Mouse (Mus musculus): Measurements from ENCODE around the gene Gas6. TPM values are rescaled to one million over a fixed set of nuclear protein-coding genes. Genes with fewer than 3 reads are reported as not detected.

Gene Gas6
- total RNA-seq, 2 experiments from 2014 or later: 55.1 to 58.8 TPM

DNA sequence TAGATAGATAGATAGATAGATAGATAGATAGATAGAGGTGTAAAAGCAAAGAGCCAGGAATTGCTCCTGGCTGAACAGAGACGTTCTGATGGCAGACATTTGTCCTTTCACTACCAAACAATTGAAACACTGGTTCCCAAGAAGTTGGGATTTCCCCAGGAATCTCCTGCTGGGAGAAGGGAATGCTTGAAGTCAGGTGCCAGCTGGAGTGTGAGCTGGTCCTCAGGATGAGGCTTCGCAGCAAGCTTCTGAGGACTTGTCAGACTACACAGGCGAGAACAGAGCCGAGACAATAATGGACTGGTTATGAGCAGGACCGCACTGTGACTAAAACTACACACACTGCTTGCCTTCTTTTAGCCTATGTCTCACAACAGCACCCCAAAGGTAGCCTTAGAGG is 17.7 kb upstream of the Gas6 start:
- no peak for DNase-seq

DNA sequence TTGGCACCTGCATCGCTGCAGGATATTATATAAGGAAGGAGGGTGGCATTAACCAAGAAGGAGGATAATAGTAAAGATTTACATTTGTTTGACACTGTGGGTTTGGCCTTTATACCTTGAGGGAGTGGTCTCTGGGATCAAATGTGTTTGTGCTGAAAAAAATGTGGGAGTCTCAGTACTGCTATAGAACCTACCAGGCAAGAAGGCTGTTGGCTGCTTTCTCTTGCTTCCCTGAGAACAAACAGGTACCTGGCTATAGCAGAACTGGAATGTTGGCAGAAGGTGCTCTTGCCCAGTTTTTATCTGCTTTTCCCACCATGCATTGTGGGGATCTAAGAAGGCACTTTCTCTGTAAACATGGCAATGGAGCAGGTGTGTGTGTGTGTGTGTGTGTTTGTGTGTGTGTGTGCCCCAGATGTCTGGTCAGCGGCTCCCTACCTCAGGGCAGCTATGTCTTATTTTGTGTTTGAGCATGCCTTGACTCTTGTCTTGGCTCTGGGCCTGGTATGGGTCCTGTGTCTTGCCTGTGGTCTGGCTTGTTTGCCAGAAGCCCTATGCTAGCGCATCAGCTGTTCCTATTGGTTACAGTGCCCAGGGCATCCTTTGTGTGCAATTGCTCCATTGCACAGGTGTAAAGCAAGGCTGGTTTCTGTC is 13.1 kb upstream of the Gas6 start:
- no peak for DNase-seq
- intact Hi-C loops (cut with DNase I): loop anchor here (2.0 kb wide), 1 partner anchor 21 kb away; no protein-coding TSS in a partner anchor

More for the DNA sequence above, 17.7 kb upstream of the Gas6 start:
- intact Hi-C loops (cut with DNase I): no loop called here

DNA sequence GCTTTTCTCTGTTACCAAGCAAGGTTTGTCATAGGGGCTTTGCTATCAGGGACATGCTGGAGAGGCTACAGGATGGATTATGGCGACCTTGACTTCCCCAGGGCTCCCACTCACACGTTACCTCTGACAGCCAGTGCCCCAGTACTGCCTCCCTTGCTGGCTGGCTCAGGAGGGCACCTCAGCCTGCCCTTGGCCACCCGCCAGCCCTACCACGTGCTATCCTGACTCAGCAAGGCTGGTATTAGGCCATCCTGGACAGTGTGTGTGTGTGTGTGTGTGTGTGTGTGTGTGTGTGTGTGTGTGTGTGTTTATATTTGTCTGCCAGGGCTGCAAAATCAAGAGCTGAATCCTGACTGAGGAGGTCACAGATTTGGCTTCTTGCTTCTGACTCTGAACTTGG is 12.6 kb upstream of the Gas6 start:
- intact Hi-C loops (cut with DNase I): loop anchor here (2.0 kb wide), 1 partner anchor 22 kb away; no protein-coding TSS in a partner anchor
- peak; percentile 46 to 60 for DNase-seq

DNA sequence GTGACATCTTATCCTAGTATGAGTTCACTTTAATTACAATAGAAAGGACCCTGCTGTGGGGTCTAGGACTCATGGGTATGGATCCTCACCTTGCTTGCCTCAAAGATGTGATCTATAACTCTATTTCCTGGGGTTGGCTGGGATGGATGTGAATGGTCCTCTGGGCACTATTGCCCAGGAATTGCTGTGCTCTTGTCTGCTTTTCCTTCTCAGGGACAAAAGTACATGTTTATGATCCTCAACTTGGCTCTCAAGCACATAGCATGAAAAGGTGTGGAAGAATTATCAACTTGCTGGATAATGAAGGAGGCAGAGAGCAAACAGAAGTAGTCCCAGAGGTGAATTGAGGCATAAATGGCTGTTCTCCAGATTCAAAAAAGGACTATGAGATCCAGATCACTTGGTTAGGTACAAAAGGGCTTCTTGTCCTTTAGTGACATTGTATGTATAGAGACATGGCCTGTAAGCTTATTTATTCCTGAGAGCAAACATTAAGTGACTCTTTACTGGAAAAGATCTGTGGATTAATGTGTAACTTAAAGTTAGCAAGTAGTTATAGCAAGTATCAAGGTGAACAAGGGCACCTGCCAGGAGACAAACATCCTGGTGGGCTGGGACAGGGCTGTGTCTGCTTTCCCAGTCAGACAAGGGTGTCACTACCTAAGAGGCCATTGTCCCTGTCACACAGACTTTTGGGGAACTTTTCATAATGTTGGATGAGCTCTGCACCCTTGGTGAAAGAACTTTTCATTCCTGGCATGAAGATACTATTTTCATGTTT is 10.8 kb upstream of the Gas6 start:
- intact Hi-C loops (cut with DNase I): no loop called here

DNA sequence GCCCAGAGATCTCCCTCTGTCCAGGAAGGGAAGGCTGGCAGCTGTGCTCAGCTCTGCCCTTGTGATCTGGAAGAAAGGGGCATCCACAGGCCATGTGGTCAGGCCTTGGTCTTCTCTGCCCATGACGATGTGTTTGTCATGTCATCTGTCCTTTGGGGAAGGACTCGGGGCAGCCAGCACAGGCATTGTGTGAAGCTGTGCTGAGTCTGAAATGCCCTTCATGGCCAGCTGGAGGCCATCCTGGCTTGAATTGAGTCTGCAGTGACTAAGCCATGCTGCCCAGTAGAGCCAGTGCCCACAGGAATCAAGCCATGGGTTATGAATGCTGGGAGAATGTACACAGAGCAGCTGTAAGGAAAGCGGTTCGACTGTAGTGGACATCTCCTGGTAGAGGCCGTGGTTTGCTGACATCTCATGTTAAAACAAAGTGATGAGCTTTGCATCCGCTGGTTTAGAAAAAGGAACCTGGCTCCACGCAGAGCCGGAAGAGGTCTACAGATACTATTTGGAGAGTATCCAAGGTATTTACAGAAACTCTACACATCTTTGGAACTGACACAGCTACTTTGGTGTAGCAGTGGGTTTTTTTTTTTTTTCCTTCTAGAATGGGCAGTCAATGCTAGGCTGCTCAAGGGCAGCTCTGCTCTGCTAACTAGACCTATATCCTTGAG is 9.8 kb upstream of the Gas6 start:
- intact Hi-C loops (cut with DNase I): no loop called here
- no peak for DNase-seq

More for the DNA sequence above, 10.8 kb upstream of the Gas6 start:
- DNase-seq: no peak

DNA sequence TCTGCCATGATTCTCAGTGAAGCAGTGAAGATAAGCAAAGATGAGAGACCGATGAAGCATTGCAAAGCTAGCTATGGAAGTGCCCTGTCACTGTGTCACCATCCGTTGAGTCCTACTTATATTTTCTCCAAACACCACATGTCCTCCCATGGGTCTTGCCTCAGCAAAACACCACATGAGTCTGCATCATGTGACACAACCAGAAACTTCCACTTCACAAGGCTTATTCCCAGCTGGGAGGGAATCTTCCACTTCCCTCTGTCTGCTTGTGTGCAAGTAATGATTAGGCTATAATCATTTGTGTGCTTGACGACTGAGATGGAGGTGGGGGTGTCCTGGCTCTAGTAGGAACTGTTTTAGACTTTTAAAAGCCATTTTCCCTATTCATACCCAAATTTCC is 6.9 kb upstream of the Gas6 start:
- intact Hi-C loops (cut with DNase I): no loop called here
- DNase-seq: no peak

DNA sequence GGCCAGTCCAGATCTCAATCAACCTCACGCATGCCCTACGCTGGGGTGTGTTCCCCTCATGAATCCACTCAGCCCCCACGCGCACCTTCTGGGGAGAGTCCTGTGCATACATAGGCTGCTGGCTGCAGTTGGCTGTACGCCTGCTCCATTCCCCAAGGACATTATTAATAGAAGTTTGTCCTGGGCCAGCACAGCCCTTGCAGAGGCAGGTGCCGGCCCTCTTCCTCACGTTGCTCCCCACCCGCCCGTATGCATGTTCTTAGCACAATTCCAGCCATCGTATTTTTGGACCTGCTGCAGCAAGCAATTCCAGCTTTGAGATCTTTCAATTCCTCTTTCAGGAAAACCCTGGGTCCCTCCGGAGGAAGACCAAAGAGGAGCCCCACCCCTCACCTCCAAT is 1.3 kb downstream of the Gas6 start:
- intact Hi-C loops (cut with DNase I): loop anchor here (5.0 kb wide), 1 partner anchor 54 kb away; no protein-coding TSS in a partner anchor
- DNase-seq: peak; percentile 56 to 64

DNA sequence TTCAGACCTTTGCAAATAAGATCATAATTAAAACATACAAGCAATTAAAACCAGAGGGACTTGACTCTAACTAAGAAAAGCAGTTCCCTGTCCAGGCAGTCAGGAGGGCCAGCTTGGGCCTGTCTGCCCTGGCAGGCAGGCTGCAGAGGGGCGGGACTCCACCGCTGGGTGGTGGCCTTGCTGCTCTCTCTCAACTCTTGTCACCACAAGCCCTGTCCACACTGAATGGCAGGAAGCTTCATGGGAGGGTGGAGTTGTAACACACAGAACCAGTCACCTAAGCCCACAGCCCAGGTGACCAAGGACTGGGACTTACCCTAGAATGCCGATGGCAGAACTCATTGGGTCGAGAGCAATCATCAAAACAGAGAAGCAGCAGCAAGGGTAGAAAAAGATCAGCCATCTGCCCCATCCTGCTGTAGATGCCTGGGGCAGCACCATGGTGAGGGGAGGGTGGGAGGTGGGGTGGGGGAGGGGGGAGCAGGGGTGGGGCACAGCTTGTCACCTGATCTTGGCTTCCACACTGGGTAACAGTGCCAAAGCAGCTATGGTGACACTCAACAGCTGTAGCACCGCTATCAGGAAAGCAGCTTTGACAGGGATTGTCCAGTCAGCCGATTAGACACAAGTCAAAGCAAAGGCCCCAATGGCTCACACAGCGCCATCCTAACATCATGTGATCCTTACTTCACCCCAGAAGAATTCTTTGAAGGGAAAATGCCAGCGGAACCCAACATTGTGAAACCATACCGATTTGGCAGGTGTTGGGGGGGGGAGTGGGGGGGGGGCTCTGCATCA is 1.9 kb downstream of the Gas6 start:
- intact Hi-C loops (cut with DNase I): loop anchor here (5.0 kb wide), 1 partner anchor 55 kb away; no protein-coding TSS in a partner anchor
- peak; percentile 43 to 56 for DNase-seq

DNA sequence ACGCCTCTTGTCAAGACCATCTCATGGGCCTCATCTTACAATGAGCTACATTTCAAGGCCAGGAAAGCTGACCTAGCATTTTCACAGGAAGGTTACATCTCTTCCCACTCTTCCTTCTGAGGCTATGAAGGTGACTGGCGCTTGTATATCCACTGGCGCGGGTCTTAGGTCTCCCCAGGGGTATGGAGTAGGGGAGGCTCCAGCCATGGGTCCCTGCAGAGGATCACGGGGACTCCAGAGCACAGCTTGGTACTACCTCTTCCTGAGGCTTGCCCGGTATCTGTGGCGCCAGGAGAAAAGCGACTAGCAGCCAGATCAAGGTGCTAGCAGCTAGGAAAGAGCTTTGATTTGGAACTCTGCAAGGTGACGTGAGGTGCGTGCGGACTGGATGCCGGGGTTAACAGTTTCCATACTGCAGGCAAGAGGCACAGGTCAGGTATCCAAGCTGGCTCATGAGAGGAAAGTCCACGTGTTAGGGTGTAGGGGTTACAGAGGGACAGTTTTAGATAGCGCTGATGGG is 2.7 kb downstream of the Gas6 start:
- DNase-seq: peak; percentile 2 to 9
- intact Hi-C loops (cut with DNase I): loop anchor here (5.0 kb wide), 1 partner anchor 56 kb away; no protein-coding TSS in a partner anchor

DNA sequence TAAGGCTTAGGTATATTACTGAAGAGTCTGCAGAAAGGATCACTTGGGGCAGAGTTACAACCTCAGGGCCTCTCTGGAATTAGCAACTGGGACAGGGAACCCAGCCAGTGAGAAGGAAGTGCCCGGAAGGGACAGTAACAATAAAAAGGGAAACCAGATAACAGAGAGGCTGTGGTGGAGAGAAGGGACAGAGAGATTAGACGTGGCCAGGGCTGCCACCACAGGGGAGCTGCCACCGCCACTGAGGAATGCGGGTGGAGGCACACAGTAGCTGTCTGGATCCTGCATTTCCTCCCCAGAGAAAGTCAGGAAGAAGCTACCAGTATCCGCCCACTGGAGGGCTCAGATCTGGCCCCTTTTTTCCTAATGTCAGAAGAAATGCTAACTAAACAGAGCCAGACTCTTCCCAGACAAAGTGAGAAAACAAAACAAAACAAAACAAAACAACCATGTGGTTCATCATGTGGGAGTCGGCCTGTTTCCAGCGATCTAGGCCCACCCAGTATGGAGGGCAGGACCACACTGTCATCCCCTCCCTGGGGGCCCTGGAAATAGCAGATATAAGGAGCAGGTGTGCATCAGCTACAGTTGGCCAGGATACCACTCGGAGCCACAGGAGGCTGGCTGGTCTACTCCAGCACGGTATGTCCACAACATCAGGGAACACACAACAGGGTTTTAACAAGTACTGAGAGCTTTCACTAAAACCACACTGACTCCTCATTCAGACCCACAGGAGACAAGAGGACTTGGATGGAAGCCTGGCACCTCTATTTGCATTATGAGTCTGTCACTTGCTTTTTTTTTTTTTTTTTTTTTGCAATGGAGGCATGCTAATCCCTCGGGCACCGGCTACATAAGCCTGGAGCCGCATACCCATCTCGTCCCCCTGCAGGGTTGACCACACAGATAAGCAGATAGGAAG is 4.0 kb downstream of the Gas6 start:
- DNase-seq: peak; percentile 11 to 14
- intact Hi-C loops (cut with DNase I): loop anchor here (5.0 kb wide), 1 partner anchor 57 kb away; no protein-coding TSS in a partner anchor

DNA sequence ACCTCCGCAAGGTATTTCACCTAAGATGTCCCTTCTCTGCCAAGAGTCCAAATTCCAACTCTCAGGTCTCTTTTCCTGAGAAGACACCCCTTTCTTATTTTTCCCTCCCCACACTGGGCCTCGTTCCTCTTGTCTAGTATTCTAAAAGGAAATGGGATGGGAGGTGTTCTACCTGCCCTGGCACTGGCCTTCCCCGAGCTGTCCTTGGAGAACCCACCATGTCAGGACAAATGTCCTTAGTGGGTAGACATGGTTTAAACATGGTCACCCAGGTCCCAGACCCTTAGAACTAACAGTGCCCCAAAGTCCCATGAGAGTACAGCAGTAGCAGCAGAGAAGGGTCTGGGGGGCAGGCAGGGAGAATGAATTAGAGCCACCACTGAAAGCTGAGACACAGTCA is 4.9 kb downstream of the Gas6 start:
- intact Hi-C loops (cut with DNase I): no loop called here
- no peak for DNase-seq

DNA sequence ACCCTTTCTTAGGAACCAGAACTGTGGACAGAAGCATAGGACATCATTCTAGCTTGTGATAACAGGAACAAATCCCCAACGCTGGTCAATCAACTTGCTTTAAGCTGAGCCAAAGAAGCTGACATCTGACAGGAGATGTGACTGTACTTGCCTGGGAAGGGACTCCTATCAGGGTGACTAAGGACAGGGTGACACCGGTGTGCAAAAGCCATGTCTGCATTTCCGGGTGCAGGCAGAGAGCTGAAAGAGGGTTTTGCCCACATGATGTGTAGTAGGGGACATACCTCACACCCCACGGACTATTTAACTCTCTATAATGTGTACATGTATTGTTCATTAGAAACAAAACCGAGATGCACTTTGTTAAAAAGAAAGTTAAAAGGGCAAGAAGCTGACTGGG is 11.1 kb downstream of the Gas6 start:
- intact Hi-C loops (cut with DNase I): no loop called here
- DNase-seq: peak in 1 of 2 experiments; percentile 7

DNA sequence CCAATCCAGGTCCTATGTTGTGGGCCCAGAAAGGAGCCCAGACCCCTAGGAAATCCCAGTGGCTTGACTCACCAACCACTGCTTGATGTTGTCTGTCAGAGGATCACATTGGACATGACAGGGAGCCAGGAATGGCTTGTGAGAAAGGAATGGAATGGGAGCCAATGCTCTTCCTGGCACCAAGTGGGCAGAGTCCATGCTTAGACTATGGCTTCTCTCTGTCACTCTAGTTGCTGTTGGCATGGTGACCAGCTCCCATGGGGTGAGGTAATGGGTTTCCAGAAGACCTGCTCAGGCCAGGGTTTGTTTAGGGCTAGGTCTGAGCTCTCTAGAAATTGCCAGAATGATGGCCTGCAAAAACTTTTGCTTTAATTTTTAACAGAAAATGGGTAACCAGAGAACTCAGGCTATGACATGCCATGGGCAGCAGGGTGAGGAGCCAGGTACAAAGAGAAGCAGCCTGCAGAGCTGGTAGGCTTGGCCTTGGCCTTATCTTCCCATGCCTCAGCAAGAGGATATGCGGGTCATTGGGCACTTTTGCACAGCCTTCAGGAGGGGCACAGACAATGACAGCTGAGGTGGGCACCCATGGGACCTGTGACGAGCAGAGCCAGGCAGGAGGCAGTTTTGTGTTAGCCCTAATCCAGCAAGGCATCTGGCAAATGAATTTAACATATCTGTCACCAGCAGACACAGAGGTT is 12.0 kb downstream of the Gas6 start:
- intact Hi-C loops (cut with DNase I): no loop called here
- DNase-seq: peak in 1 of 2 experiments; percentile 12

DNA sequence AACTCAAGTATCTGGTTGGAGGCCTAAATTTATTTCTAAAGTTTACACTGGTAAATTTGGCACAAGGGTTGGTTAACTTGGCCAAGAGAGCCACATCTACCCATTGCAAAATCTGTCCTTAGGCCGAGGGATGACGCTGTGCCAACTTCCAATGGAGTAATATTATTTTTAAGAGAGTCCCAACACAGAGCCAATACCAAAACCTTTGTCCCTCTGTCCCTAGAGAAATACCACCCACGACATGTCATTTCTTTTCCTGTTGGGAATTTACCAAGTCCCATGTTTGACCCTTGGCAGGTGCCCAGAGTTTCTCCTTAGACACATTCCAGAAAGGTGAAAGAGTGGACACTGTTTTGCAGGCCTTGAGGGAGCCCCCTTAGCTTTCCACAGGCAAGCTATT is 12.7 kb downstream of the Gas6 start:
- DNase-seq: no peak
- intact Hi-C loops (cut with DNase I): no loop called here

DNA sequence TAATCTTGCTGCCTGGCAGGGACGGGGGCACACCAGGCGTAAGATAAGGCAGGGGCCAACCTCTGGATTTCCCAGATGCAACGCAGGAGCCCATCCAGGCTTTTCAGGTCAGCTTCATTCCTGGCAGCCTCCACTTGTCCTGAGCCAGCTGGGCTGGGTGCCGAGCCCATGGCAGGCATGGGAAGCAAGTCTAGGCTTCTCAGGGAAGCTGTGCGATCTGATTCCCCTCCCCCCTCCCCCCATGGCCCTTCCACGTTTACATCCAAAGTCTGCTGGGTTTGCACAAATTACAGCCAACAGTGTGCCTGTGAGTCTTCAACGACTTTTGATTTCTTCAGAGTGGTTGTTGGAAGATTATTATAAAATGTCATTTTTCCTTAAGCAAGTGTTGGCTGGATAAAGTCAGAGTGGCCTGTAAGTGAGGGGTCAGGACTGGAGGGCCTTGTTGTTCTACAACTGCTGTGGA is 13.2 kb downstream of the Gas6 start:
- peak; percentile 62 to 63 for DNase-seq
- intact Hi-C loops (cut with DNase I): no loop called here

DNA sequence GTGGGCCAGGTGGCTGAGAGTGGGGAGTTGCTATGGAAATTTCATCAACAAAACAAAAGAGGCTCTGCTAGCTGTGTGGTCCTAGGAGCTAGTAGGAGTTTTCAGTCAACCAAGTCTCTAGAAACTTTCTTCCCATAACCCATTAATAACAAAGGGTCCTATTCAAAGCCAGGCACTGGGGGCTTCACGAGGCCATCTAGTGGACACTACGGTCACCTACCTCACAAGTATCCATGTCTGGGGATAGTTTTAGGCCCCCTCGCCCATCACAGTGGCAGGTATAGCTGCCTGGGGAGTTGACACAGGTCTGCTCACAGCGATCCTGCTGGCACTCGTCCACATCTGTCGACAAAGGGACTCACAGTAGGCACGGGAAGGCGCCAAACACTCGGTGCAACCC is 18.4 kb downstream of the Gas6 start:
- intact Hi-C loops (cut with DNase I): no loop called here
- no peak for DNase-seq

DNA sequence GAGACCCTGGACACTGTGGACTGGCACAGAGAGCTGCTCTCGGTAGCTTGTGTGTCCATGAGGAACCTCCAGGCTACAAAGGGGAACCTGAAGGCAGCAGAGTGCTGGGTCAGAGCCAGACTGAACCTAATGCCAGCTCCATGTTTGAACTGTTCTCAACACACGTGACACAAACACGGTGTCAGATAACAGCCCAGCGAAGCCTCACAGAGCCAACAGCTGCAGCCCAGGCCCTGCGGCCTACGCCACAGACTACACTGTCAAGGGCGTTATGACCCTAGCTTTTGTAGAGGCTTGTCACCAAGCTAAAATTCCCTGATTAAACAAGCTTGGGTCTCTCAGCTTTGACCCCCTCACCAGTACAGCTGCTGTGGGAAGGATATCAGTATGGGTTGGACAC is 22.0 kb downstream of the Gas6 start:
- intact Hi-C loops (cut with DNase I): no loop called here
- no peak for DNase-seq

DNA sequence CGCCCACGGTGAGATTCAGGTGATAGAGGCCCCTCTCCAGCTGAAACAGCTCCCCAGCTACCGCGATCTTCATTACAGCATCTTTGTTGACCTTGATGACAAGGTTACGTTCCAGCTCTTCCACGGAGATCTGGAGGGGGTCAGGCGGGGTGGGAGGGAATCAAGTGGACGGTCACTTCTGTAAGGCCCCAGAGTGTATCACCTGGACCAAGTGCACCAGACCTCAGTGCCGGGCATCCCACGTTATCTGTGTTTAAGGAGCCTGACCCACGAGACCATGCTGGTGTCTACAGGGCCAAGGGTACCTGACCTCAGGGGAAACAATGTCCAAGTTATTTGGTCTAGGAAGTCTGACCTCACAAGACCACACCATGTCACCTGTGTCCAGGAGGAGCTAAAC is 22.8 kb downstream of the Gas6 start:
- no peak for DNase-seq
- intact Hi-C loops (cut with DNase I): no loop called here

Data from gastrocnemius, postnatal 36 days (tissue).